Comparison of ENCODE assay signal across 30 mouse cellular contexts in the genomic region with DNA sequence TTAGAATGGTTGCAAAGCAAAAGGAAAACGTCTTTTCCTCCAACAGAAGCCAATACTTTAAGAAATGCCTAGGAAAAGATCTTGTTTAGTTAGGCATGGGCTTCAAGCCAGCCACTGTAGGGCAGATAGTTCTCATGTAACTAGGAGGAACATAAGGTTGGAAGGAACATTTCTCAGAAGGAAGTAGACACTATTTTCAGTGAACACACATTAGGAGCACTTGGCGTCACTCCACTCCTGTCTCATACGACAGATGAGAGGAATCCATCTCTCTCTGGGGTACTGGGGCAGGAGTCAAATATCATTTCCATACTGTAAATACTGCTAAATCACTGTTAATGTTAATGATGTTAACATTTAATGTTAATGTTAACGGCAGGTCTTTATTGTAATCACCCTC.
A peak's percentile ranks its signal among the peaks of the same experiment; 100 is the strongest.
DNase-seq lines count a peak whose midpoint lies in the region; ATAC-seq and TF ChIP-seq lines count a peak whose summit lies in the region.
"Had no signal": no experiment of that assay in that cellular context is flagged by ENCODE, and none has a peak within 500 bp of the region (broad histone marks: within the 10 kb centered on the region; RNA-seq: fewer than 3 reads in every experiment).

No protein-coding gene starts in this region.

- DNase-seq in embryonic facial prominence, embryonic 14.5 days (ENCODE audit: low spot score) = peak; percentile 30
- no peak for DNase-seq in embryonic facial prominence, embryonic 10.5 days (ENCODE audit: low spot score)
- DNase-seq in layer of hippocampus, adult 11-12 months (ENCODE audit: low spot score) = peak; percentile 44
- no peak for DNase-seq in layer of hippocampus, adult 9-10 months (ENCODE audit: low spot score)
- DNase-seq in lung, embryonic 14.5 days = peak; percentile 1
- no peak for DNase-seq in lung, postnatal 14 days
- peak; percentile 54 for DNase-seq in brain, adult 2 months (ENCODE audit: low read depth, low spot score)
- no peak for DNase-seq in thymus, postnatal 25 days
- DNase-seq: adrenal gland, postnatal 25 days; cerebellum, adult 11 months; cerebellum, postnatal 36 days; embryo, embryonic 11 days; gastrocnemius, postnatal 25 days; heart, adult 18-20 months; heart, postnatal 10 days; kidney, adult 9 months; kidney, postnatal 25 days; liver; right cerebral cortex, postnatal 14 days; thymus, postnatal 36 days had no signal

- no peak overlapping the region for H3K4me3 ChIP-seq in embryonic facial prominence, embryonic 14.5 days (ENCODE audit: low read depth, low read length)
- H3K4me3 ChIP-seq in embryonic facial prominence, embryonic 10.5 days = no peak overlapping the region
- no peak overlapping the region for H3K4me3 ChIP-seq in lung, embryonic 14.5 days (ENCODE audit: low read depth, low read length)
- H3K4me3 ChIP-seq: embryonic facial prominence, embryonic 15.5 days; heart, embryonic 12.5 days; hindbrain, embryonic 10.5 days; intestine, embryonic 15.5 days; liver, embryonic 15.5 days; midbrain, embryonic 10.5 days; neural tube, embryonic 15.5 days had no signal

- no peaks in the 10 kb centered on the region for H3K9me3 ChIP-seq in embryonic facial prominence, embryonic 14.5 days (ENCODE audit: control insufficient read depth, low read length)
- H3K9me3 ChIP-seq in embryonic facial prominence, embryonic 10.5 days = no peaks in the 10 kb centered on the region
- no peaks in the 10 kb centered on the region for H3K9me3 ChIP-seq in lung, embryonic 14.5 days (ENCODE audit: low read depth, low read length)
- H3K9me3 ChIP-seq: embryonic facial prominence, embryonic 15.5 days; heart, embryonic 12.5 days; hindbrain, embryonic 10.5 days; intestine, embryonic 15.5 days; liver, embryonic 15.5 days; midbrain, embryonic 10.5 days; neural tube, embryonic 15.5 days had no signal

- no peak overlapping the region for H3K27ac ChIP-seq in embryonic facial prominence, embryonic 14.5 days (replicated peaks; ENCODE audit: low read depth, low read length)
- no peak overlapping the region for H3K27ac ChIP-seq in embryonic facial prominence, embryonic 10.5 days (replicated peaks)
- H3K27ac ChIP-seq in lung, embryonic 14.5 days (ENCODE audit: low read depth) = no peak overlapping the region
- H3K27ac ChIP-seq: embryonic facial prominence, embryonic 15.5 days; hindbrain, embryonic 10.5 days; intestine, embryonic 15.5 days; liver, embryonic 15.5 days; macrophage; midbrain, embryonic 10.5 days; neural tube, embryonic 15.5 days had no signal

- H3K9ac ChIP-seq in embryonic facial prominence, embryonic 14.5 days (ENCODE audit: low read depth, low read length) = no peak overlapping the region
- no peak overlapping the region for H3K9ac ChIP-seq in lung, embryonic 14.5 days
- H3K9ac ChIP-seq: embryonic facial prominence, embryonic 15.5 days; heart, embryonic 12.5 days; intestine, embryonic 15.5 days; liver, embryonic 15.5 days; neural tube, embryonic 15.5 days had no signal

- H3K36me3 ChIP-seq in embryonic facial prominence, embryonic 14.5 days (ENCODE audit: control insufficient read depth, insufficient read depth, low read length) = no peaks in the 10 kb centered on the region
- no peaks in the 10 kb centered on the region for H3K36me3 ChIP-seq in embryonic facial prominence, embryonic 10.5 days (replicated peaks)
- H3K36me3 ChIP-seq in lung, embryonic 14.5 days (ENCODE audit: insufficient read depth) = no peaks in the 10 kb centered on the region
- H3K36me3 ChIP-seq: embryonic facial prominence, embryonic 15.5 days; heart, embryonic 12.5 days; hindbrain, embryonic 10.5 days; intestine, embryonic 15.5 days; liver, embryonic 15.5 days; midbrain, embryonic 10.5 days; neural tube, embryonic 15.5 days had no signal

- H3K4me1 ChIP-seq in embryonic facial prominence, embryonic 14.5 days (ENCODE audit: control insufficient read depth, insufficient read depth, low read length) = no peaks in the 10 kb centered on the region
- H3K4me1 ChIP-seq in embryonic facial prominence, embryonic 10.5 days = no peaks in the 10 kb centered on the region
- no peaks in the 10 kb centered on the region for H3K4me1 ChIP-seq in lung, embryonic 14.5 days (ENCODE audit: insufficient read depth)
- H3K4me1 ChIP-seq: embryonic facial prominence, embryonic 15.5 days; heart, embryonic 12.5 days; hindbrain, embryonic 10.5 days; intestine, embryonic 15.5 days; liver, embryonic 15.5 days had no signal

- ATAC-seq in embryonic facial prominence, embryonic 14.5 days (ENCODE audit: low read depth) = no peak
- ATAC-seq in lung, embryonic 14.5 days (ENCODE audit: insufficient read depth) = no peak
- ATAC-seq: CD4-positive, CD25-positive, alpha-beta regulatory T cell, adult 4 months; hindbrain, embryonic 16.5 days; intestine, embryonic 15.5 days had no signal

- whole genome bisulfite sequencing in embryonic facial prominence, embryonic 14.5 days = 55% methylated on average over 4 of the region's 4 CpGs
- 85% methylated on average over 4 of the region's 4 CpGs for WGBS in embryonic facial prominence, embryonic 10.5 days
- WGBS in lung, embryonic 14.5 days = 55% methylated on average over 4 of the region's 4 CpGs

- no peak for TF ChIP-seq CTCF in lung, embryonic 14.5 days (IDR thresholded peaks at IDR 0.05; ENCODE audit: low read depth)

- no peak overlapping the region for H3K4me2 ChIP-seq in embryonic facial prominence, embryonic 14.5 days (ENCODE audit: low read depth, low read length)
- H3K4me2 ChIP-seq in lung, embryonic 14.5 days = no peak overlapping the region
- H3K4me2 ChIP-seq: embryonic facial prominence, embryonic 15.5 days; heart, embryonic 12.5 days; intestine, embryonic 15.5 days; liver, embryonic 15.5 days; neural tube, embryonic 15.5 days had no signal

- H3K27me3 ChIP-seq in embryonic facial prominence, embryonic 14.5 days (replicated peaks; ENCODE audit: control insufficient read depth, insufficient read depth, low read length) = no peaks in the 10 kb centered on the region
- H3K27me3 ChIP-seq in embryonic facial prominence, embryonic 10.5 days (replicated peaks; ENCODE audit: low read depth, poor library complexity, severe bottlenecking) = no peaks in the 10 kb centered on the region
- no peaks in the 10 kb centered on the region for H3K27me3 ChIP-seq in lung, embryonic 14.5 days (ENCODE audit: insufficient read depth, low read length)
- H3K27me3 ChIP-seq: embryonic facial prominence, embryonic 15.5 days; heart, embryonic 12.5 days; intestine, embryonic 15.5 days; liver, embryonic 15.5 days; neural tube, embryonic 15.5 days had no signal

Comparison
In these comparisons a context has a peak if more than half of its experiments do, and no peak if none do; other contexts are left out.
1. DNase-seq: peak in embryonic facial prominence, embryonic 14.5 days (single experiment), layer of hippocampus, adult 11-12 months (single experiment), lung, embryonic 14.5 days (single experiment) and brain, adult 2 months (single experiment); none in embryonic facial prominence, embryonic 10.5 days (single experiment), layer of hippocampus, adult 9-10 months (single experiment), lung, postnatal 14 days (single experiment) and thymus, postnatal 25 days (single experiment).